Mouse (Mus musculus) kidney, embryonic 16.5 days (tissue): ENCODE data around the gene Casz1. TPM values are rescaled to one million over a fixed set of nuclear protein-coding genes. Genes with fewer than 3 reads are reported as not detected.

ENCODE experiments used
- ATAC-seq: fragments of 200-750 bp; cut with Nextera tagmentation; 2 replicates; pipeline ENCODE4 v1.8.0; 2017; ENCODE audit warnings: moderate TSS enrichment; ENCODE audit not compliant: low FRiP score, low TSS enrichment
- H3K27ac ChIP-seq: fragments of 300-500 bp; sonication (generic); 2 replicates; pipeline ENCODE4 v1.5.1; 2014; ENCODE audit warnings: low read length
- H3K27me3 ChIP-seq: fragments of 300-500 bp; sonication (generic); 2 replicates; pipeline ENCODE4 v1.6.1; 2014; ENCODE audit warnings: low read length, control low read depth, mixed read lengths; ENCODE audit not compliant: insufficient read depth
- H3K36me3 ChIP-seq: fragments of 300-500 bp; sonication (generic); 2 replicates; pipeline ENCODE4 v1.6.1; 2014; ENCODE audit warnings: low read length, control low read depth, mixed read lengths; ENCODE audit not compliant: insufficient read depth
- H3K4me1 ChIP-seq: fragments of 300-500 bp; sonication (generic); 2 replicates; pipeline ENCODE4 v1.6.1; 2014; ENCODE audit warnings: low read length, control low read depth, mixed read lengths; ENCODE audit not compliant: insufficient read depth
- H3K4me2 ChIP-seq: fragments of 300-500 bp; sonication (generic); replicated peaks from 2 replicates; pipeline ENCODE4 v1.6.1; 2014; ENCODE audit warnings: low read depth, low read length
- H3K4me3 ChIP-seq: fragments of 300-500 bp; sonication (generic); 2 replicates; pipeline ENCODE4 v1.5.1; 2014; ENCODE audit warnings: mild to moderate bottlenecking, low read length
- H3K9ac ChIP-seq: fragments of 300-500 bp; sonication (generic); replicated peaks from 2 replicates; pipeline ENCODE4 v1.6.1; 2014; ENCODE audit warnings: low read length
- H3K9me3 ChIP-seq: fragments of 300-500 bp; sonication (generic); 2 replicates; pipeline ENCODE4 v1.6.1; 2016; ENCODE audit warnings: low read length, control low read depth
- WGBS: fragments of 180-500 bp; shearing (Covaris S2); extraction: QIAGEN DNeasy Blood & Tissue Kit; methylation state at CpG from one replicate; pipeline ENCODE4 v1.1.7; 2014; 5-methylcytosine and 5-hydroxymethylcytosine counted together
- polyA plus RNA-seq: library from polyadenylated mRNA; unstranded; fragments of >200 nt; fragmentation: Nextera tagmentation; extraction: Ambion mirVana; gene quantifications from 2 replicates; pipeline ENCODE4 v1.2.1, GENCODE M21; 2015

Gene Casz1
- polyA plus RNA-seq, 1 experiment from 2014 or later = 5.4 TPM

GRCm38 (mm10) chr4:149001515-149001914 is 197.3 kb downstream of the Casz1 start:
- Histone ChIP-seq H3K4me1 (no peaks in the 10 kb centered on the region), H3K9ac (no peak overlapping the region), H3K4me3 (no peak overlapping the region), H3K36me3 (no peaks in the 10 kb centered on the region), H3K27me3 (no peaks in the 10 kb centered on the region), H3K4me2 (no peak overlapping the region), H3K27ac (no peak overlapping the region), H3K9me3 (no peaks in the 10 kb centered on the region)
- no peak for ATAC-seq
- WGBS = 74% methylated on average over 5 of the region's 5 CpGs

- Histone ChIP-seq H3K4me3 (no peak overlapping the region), H3K27ac (no peak overlapping the region), H3K36me3 (no peaks in the 10 kb centered on the region), H3K4me2 (no peak overlapping the region), H3K4me1 (no peaks in the 10 kb centered on the region), H3K9me3 (no peaks in the 10 kb centered on the region), H3K9ac (no peak overlapping the region), H3K27me3 (no peaks in the 10 kb centered on the region)
- WGBS = 93% methylated on average over 11 of the region's 11 CpGs
- ATAC-seq = no peak
Observed at GRCm38 (mm10) chr4:149002441-149003093, 198.3 kb downstream of the Casz1 start.

Other genes with a start within 250 kb of the Casz1 start
- gene Exosc10, start 246.0 kb upstream of the Casz1 start, polyA plus RNA-seq = 95.2 and 99.9 TPM in 2 replicates
- 187 and 188 TPM in 2 replicates for gene Srm, start 212.9 kb upstream of the Casz1 start, polyA plus RNA-seq
- gene Masp2, start 201.9 kb upstream of the Casz1 start, polyA plus RNA-seq = 0.27 and 0.52 TPM in 2 replicates
- gene Tardbp, start 177.4 kb upstream of the Casz1 start, polyA plus RNA-seq = 337 and 369 TPM in 2 replicates
- not detected in 2 replicates for gene Gm572, start 161.1 kb upstream of the Casz1 start, polyA plus RNA-seq